Mouse (Mus musculus) E14TG2a.4 (cell line): Measurements from ENCODE around the gene Lamtor5.

Source experiments
- H3K27me3 ChIP-seq: 2 replicates; pipeline ENCODE4 v1.6.1; 2014; ENCODE audit warnings: low read length, control low read depth; ENCODE audit not compliant: insufficient read depth
- H3K36me3 ChIP-seq: 2 replicates; pipeline ENCODE4 v1.6.1; 2014; ENCODE audit warnings: low read length, control low read depth; ENCODE audit not compliant: insufficient read depth
- H3K4me1 ChIP-seq: replicated peaks from 2 replicates; pipeline ENCODE4 v1.6.1; 2014; ENCODE audit warnings: low read depth, low read length, control low read depth
- H3K4me3 ChIP-seq: replicated peaks from 2 replicates; pipeline ENCODE4 v1.5.1; 2014; ENCODE audit warnings: mild to moderate bottlenecking, low read length
- H3K9me3 ChIP-seq: 2 replicates; pipeline ENCODE4 v1.6.1; 2014; ENCODE audit warnings: low read length, control low read depth
- CTCF ChIP-seq: conservative IDR thresholded peaks from 2 replicates; pipeline ENCODE4 v1.5.1; 2014; ENCODE audit warnings: low read length
- NANOG ChIP-seq: IDR thresholded peaks from 2 replicates; pipeline ENCODE4 v1.6.1; 2014; ENCODE audit warnings: borderline replicate concordance, low read length, mixed read lengths
- POU5F1 ChIP-seq: IDR thresholded peaks from 2 replicates; pipeline ENCODE4 v1.6.1; 2014; ENCODE audit warnings: low read length, borderline replicate concordance

Lamtor5 gene

DNA sequence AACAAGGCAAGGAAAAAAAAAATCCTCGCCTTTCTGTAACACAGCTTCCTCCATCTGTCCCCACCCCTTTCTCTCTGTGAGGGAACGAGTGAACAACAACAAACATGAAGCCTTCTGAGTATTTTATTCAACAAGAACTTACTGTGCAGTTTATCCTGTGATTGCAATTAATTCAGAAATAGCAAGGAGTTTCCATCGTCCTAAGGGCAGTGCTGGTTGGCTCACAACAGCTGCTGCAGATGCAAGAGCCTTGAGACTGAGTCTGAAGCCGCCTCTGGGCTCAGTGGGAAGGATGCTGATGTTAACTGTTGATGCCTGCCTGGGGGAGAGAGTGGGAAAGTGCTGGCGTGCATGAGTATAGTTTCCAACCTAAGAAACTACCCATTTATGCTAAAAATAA, 20.7 kb upstream of the Lamtor5 start:
- Histone ChIP-seq H3K4me3 (no peak overlapping the region), H3K9me3 (no peaks in the 10 kb centered on the region)
- TF ChIP-seq POU5F1: no peak
- no peak for TF ChIP-seq CTCF
- TF ChIP-seq NANOG: no peak

DNA sequence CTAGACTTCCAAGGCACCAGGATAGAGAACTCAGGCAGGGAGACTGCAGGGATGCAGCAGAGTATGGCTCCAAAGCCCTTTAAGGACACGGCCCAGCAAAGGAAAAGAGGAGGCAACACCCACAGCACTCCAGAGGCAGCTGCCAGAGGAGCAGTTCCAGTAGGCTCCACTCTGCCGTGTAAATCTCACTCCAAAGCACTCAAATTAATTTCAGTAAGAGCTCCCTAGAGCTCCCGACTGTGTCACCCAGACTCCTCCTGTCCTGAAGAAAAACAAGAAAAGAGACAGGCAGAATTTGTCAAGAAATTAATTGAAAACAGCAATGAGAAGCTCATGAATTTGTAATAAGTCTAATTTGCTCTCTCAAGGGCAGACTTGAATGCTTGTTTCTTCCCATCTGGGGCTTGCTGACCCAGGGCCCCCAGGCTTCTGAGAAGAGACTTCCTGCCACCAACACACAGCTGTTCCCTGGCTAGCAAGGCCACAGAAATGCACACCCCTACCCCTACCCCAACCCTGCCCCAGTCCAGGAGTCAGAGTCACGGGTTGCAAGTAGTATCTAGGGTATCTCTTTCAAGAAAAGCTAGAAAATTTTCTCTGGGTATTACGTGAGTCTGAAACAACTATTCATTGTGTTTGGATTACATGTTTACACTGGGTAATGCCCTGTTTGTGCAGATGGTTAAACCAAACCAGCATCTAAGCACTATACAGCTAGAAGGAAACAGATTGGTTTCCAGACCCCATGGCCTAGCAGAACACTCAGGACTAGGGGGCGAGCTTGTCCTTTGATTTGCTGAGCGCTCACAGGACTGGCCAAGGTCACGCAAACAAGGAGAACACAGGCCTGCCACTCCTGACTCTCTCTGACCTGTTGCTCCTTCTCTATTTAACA, 17.5 kb upstream of the Lamtor5 start:
- no peaks in the 10 kb centered on the region for H3K4me1 ChIP-seq
- no peak for TF ChIP-seq POU5F1
- no peak overlapping the region for H3K4me3 ChIP-seq
- H3K36me3 ChIP-seq: no peaks in the 10 kb centered on the region
- H3K27me3 ChIP-seq: no peaks in the 10 kb centered on the region
- no peaks in the 10 kb centered on the region for H3K9me3 ChIP-seq

More for the DNA sequence above, 20.7 kb upstream of the Lamtor5 start:
- no peaks in the 10 kb centered on the region; the same call in 1 of the 2 replicates for H3K27me3 ChIP-seq
- H3K4me1 ChIP-seq: no peaks in the 10 kb centered on the region
- no peaks in the 10 kb centered on the region for H3K36me3 ChIP-seq

- TF ChIP-seq NANOG: no peak
- no peak for TF ChIP-seq POU5F1
- Histone ChIP-seq H3K4me3 (no peak overlapping the region), H3K9me3 (no peaks in the 10 kb centered on the region)
Observed at GRCm38 (mm10) chr3:107261851-107262165, 16.9 kb upstream of the Lamtor5 start.

GRCm38 (mm10) chr3:107266814-107267345, 11.8 kb upstream of the Lamtor5 start:
- TF ChIP-seq CTCF (no peak), NANOG (no peak), POU5F1 (no peak)
- H3K27me3 ChIP-seq: no peaks in the 10 kb centered on the region
- no peaks in the 10 kb centered on the region for H3K9me3 ChIP-seq
- no peaks in the 10 kb centered on the region for H3K4me1 ChIP-seq
- no peak overlapping the region for H3K4me3 ChIP-seq
- H3K36me3 ChIP-seq: no peaks in the 10 kb centered on the region

More at GRCm38 (mm10) chr3:107261851-107262165, 16.9 kb upstream of the Lamtor5 start:
- H3K4me1 ChIP-seq: no peaks in the 10 kb centered on the region
- no peaks in the 10 kb centered on the region for H3K27me3 ChIP-seq
- no peaks in the 10 kb centered on the region for H3K36me3 ChIP-seq

- Histone ChIP-seq H3K27me3 (peaks cover 5% of the 10 kb centered on the region; the same call in 1 of the 2 replicates), H3K4me1 (no peaks in the 10 kb centered on the region), H3K4me3 (no peak overlapping the region), H3K36me3 (no peaks in the 10 kb centered on the region), H3K9me3 (no peaks in the 10 kb centered on the region)
- TF ChIP-seq NANOG: no peak
- no peak for TF ChIP-seq POU5F1
- no peak for TF ChIP-seq CTCF
Observed at GRCm38 (mm10) chr3:107272433-107272832, 6.2 kb upstream of the Lamtor5 start.

DNA sequence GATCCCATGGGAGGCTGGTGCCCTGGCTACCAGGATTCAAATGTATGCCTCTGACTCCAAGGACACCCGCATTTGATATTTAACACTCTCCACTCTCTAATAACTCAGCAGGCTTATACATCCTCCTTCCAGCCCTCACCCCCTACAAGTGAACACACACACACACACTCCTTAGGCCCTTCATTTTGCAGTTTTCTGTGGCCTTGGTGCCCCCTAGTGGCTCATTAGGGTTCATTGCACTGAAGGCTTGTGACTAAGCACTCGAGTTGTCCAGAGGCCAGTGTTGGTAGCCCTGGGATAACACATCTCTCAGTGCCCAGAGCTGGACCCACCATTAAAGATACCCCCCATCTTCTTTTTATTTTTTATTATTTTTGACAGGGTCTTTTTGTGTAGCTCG, 4.8 kb upstream of the Lamtor5 start:
- Histone ChIP-seq H3K4me3 (no peak overlapping the region), H3K36me3 (no peaks in the 10 kb centered on the region), H3K9me3 (no peaks in the 10 kb centered on the region), H3K4me1 (peaks cover 9% of the 10 kb centered on the region), H3K27me3 (peaks cover 5% of the 10 kb centered on the region; the same call in 1 of the 2 replicates)
- TF ChIP-seq CTCF: peak; percentile 69
- TF ChIP-seq NANOG: no peak

GRCm38 (mm10) chr3:107275351-107275750, 3.3 kb upstream of the Lamtor5 start:
- H3K36me3 ChIP-seq: no peaks in the 10 kb centered on the region
- no peak for TF ChIP-seq POU5F1
- no peak for TF ChIP-seq CTCF
- no peak for TF ChIP-seq NANOG
- peaks cover 18% of the 10 kb centered on the region for H3K4me1 ChIP-seq
- H3K4me3 ChIP-seq: no peak overlapping the region
- H3K9me3 ChIP-seq: no peaks in the 10 kb centered on the region
- H3K27me3 ChIP-seq: peaks cover 5% of the 10 kb centered on the region; the same call in 1 of the 2 replicates

DNA sequence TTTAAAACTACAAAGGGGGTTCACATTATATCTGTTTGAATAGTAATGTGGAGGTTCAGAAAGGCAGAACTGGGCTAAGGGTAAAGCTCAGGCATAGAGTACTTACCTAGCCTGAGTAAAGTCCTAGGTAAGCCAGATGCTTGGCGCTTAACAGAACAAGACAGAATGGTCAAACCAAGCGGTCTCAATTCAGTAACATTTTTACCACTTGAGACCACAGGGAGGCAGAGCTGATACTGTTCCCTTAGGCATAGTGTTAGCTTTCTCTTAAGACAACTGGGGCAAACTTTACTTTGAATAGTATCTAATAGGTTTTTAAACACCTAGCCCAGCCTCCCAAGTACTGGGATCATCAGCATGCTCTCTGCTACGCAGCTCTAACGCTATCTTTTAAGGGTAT, 2.7 kb upstream of the Lamtor5 start:
- Histone ChIP-seq H3K9me3 (no peaks in the 10 kb centered on the region), H3K27me3 (peaks cover 5% of the 10 kb centered on the region; the same call in 1 of the 2 replicates)
- TF ChIP-seq POU5F1: no peak
- no peak for TF ChIP-seq NANOG
- no peak for TF ChIP-seq CTCF

GRCm38 (mm10) chr3:107276626-107277025, 2.0 kb upstream of the Lamtor5 start:
- no peak overlapping the region for H3K4me3 ChIP-seq
- H3K9me3 ChIP-seq: no peaks in the 10 kb centered on the region
- no peak for TF ChIP-seq CTCF
- no peak for TF ChIP-seq POU5F1
- TF ChIP-seq NANOG: no peak

More for the DNA sequence above, 2.7 kb upstream of the Lamtor5 start:
- H3K4me3 ChIP-seq: no peak overlapping the region
- H3K4me1 ChIP-seq: peaks cover 18% of the 10 kb centered on the region
- no peaks in the 10 kb centered on the region for H3K36me3 ChIP-seq

More at GRCm38 (mm10) chr3:107276626-107277025, 2.0 kb upstream of the Lamtor5 start:
- Histone ChIP-seq H3K4me1 (peaks cover 18% of the 10 kb centered on the region), H3K27me3 (peaks cover 5% of the 10 kb centered on the region; the same call in 1 of the 2 replicates), H3K36me3 (peaks cover 5% of the 10 kb centered on the region)
